Mouse (Mus musculus): ENCODE data around the gene Nck2. TPM values are rescaled to one million over a fixed set of nuclear protein-coding genes. Genes with fewer than 3 reads are reported as not detected.

Gene Nck2
- total RNA-seq, 2 experiments from 2014 or later: 30.2 to 33.8 TPM

DNA sequence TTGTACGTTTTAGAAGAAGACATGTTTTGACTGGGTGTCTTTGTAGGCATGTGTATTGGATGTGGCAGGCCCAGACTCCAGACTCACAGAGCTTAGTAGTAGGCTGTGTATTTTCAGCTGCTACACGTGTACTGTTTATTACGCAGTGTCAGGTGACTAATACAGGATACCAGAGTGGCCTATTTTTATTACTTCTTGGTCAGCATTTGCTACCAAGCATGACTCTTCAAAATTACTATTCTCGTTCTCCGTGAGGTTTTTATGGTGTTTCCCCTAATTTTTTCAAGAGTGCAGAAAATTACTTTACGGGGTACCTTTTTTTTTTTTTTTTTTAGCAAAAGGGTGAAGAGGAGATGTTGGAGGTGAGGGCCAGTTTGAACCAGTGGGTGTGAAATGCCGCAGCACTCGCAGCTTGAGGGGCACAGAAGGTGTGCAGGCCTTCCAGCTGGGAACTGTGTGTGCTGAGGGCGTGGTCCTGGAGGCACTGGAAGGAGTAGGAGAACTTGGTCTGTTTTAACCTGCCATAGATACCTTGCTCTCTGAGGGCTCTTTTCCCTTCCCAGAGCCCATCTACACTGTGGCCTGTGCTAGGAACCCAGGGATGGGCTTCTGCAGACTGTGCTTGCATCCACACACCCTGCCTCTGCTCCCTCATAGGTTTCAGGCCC, 21.7 kb downstream of the Nck2 start:
- intact Hi-C loops (cut with DNase I): no loop called here

GRCm38 (mm10) chr1:43467656-43468055, 23.3 kb downstream of the Nck2 start:
- DNase-seq: peak; percentile 30 to 34
- intact Hi-C loops (cut with DNase I): no loop called here

More for the DNA sequence above, 21.7 kb downstream of the Nck2 start:
- no peak for DNase-seq

DNA sequence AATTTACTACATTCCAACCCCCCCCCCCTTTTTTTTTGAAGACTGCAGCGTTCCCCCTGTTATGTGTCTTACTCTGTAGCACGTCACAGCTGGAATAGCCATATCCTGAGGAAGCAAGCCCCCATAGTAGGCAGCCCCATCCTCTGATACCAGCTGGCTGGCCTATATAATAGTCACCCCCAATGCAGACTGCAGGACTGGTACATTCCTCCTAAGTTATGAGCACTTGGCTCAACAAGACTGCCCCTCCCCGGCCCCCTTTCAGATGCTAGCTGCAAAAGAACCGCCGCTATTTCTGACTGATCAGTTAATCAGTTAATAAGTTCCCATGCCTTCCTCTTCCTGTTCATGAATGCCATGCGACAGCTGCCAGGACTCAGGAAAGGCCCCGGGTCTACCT, 23.8 kb downstream of the Nck2 start:
- no peak for DNase-seq
- intact Hi-C loops (cut with DNase I): no loop called here

DNA sequence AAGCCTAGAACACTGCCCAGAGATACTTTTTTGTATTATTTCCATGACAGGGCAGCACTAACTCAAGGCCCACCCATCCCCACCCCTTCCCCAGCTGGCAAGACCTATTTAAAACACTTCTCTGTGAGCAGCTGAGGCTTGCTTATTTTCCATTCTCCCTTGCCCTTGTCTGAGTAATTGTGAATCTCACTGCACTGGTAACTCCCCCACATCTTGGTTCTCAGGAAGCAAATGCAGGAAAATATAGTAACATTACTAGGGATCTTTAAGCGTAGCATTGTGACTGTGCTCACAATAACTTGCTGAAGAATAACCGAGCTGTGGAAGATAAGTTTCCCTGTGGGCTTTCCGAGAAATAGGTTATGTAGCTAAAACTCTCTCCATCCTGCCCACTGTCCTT, 24.6 kb downstream of the Nck2 start:
- DNase-seq: no peak
- intact Hi-C loops (cut with DNase I): no loop called here

DNA sequence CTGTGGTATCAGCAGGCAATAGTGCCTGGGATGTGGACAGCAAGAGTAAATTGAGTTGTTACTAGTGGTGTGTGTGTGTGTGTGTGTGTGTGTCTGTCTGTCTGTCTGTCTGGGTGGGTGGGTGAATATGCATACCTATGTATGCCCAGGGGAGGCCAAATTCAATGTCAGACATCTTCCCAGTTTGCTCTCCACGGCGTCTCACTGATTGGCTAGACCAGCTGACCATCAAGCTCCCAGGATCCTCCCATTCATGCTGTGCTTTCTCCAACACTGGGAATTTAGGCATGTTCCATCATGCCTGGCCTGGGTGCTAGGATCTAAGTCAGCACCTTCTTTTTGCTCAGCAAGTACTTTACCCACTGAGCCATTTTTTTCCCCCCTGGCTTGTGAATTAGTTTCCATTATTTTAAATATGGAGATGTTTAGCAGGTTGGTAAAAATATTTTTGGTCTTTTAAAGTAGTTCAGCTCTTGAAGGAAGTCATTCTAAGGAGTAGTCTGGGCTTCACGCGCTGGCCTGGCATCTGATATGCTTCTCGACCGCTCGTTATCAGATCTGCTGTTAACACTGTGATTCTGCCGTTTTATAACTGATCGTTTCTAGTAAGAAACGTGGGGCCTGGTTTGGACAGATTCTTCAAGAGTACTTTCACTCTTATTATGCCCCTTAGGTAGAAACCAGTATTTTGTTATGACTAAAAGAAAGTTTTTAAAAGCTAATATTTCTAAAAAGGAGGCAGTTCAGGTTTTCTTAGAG, 26.2 kb downstream of the Nck2 start:
- intact Hi-C loops (cut with DNase I): no loop called here
- no peak for DNase-seq

DNA sequence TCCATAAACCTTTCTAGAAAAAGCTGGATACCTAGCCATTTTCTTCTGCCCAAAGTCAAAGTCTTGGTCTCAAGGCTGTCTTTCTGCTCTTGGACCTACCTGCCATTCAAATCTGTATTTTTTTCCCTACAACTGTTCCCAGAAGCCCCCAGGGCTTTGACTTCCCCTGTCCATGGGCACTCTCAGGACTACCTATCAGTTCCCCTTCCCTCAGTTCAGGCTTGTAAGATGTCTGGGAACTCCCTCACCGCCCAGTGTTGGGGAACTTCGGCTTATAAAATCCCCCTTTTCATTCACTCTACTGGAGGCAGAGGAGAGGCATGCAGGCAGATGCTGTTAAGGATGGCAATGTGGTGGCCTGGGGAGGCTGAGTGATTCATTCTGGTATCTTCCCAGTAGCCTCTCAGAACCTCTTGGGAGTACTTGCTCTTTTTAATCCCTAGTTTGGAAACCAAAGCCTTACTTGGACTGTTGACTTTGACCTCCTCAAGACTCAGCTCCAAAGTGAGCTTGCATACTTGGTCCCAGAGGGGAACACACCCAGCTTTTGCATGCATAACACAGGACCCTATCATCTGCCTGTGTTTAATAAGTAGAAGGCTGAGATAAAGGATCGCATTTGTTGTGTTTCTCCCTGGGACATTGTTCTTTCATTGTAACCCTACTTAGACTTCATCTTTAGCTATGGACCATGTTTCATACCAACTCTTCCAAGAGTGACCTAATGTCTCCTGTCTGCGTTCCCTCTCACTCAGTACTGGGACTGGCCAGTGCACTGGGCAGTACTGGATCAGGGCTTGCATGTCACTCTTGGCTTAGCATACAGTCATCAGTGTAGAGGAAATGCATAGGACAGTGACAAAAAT, 27.0 kb downstream of the Nck2 start:
- intact Hi-C loops (cut with DNase I): no loop called here
- DNase-seq: no peak

GRCm38 (mm10) chr1:43472046-43472649, 27.8 kb downstream of the Nck2 start:
- no peak for DNase-seq
- intact Hi-C loops (cut with DNase I): no loop called here

DNA sequence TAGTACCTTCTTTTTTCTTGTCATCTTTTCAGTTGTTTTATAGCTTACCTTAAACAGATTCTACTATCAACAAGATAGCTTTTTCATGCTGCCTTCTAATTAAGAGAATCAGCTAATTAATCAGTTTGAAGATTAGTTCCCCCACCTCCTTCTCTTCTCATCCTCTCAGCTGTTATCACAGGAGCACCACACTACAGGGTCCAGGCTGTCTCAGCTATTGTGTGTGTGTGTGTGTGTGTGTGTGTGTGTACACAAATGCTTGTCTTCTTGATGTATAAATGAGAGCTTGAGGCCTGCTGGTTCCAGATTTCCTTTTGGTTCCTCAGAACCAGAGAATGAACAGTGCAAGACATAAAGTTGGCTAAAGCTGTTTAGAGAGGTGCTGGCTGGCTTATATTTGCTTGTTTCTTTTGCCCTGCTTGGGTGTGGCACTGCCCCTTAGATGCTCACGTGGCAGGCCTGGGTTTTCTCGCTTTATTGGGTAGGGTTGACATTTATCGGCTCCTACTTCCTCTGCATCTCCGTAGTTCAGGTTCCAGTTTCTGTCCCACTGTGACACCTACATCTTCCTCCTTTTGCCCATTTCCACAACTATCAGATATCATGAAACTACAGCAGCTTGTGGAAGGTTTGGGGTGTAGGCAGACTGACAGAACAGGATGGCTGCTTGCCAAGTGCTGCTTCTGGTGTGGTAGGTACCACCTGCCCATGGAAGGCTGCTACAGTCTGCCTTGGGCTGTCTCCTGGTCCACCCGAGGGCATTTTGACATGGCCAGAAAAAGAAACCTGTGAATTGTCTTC, 29.6 kb downstream of the Nck2 start:
- intact Hi-C loops (cut with DNase I): no loop called here
- peak; percentile 26 to 39 for DNase-seq

- peak; percentile 43 to 51 for DNase-seq
- intact Hi-C loops (cut with DNase I): no loop called here
These were observed 30.4 kb downstream of the Nck2 start for GRCm38 (mm10) chr1:43474535-43475409.

- no peak for DNase-seq
- intact Hi-C loops (cut with DNase I): no loop called here
These were observed 33.6 kb downstream of the Nck2 start for GRCm38 (mm10) chr1:43477954-43478353.

GRCm38 (mm10) chr1:43485204-43485603, 40.8 kb downstream of the Nck2 start:
- DNase-seq: no peak
- intact Hi-C loops (cut with DNase I): no loop called here

DNA sequence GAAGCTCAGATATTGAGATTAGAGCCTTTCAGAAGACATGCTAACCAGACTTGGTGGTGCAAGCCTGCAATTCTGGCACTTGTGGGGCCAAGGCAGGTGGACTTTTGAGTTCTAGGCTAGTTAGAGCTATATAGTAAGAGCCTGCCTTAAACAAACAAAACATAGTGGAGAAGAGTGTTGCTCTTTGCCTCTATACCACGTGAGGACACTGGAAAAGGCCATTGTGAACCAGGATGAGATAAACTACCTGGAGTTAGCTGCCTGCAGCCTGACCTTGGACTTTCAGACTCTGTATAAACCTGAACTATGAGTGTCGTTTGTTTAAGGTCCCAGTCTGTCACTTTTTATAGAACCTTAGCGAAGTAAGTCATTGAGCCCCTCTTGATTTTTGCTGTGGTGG, 42.1 kb downstream of the Nck2 start:
- intact Hi-C loops (cut with DNase I): no loop called here
- DNase-seq: no peak

DNA sequence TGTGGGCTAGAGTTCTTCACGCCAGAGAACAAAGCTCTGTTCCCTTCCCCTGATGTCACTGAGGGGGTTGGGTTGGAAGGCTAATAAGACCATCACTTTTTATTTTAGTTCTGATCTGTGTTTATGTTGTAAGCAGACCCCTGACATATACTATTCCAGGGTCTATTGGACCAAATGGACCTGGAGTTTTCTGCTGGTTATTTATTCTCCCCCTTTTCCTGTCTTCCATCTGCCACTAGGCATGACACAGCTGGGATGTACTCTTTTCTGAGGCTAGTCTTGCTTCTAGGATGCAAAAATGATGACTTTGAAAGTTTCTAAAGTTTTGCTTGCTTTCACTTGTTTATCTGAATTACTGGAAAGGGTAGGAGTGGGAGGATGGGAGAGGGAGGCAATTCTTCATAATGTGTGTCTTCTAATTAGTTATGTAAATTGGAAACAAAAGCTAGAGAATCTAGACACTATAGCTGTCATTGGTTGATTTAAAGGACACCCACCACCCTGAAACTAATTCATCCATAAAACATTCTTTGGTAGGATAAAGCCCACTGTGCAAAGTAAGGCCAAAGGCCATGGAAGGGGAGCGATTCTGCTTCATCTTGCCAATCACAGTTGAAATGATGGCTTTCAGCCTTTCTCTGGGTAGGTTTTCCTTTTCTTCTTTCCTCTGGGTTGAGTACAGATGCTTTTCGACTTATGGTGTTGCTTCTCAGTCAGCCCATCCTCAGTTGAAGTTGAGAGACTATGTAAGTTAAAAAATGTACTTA, 42.8 kb downstream of the Nck2 start:
- DNase-seq: no peak
- intact Hi-C loops (cut with DNase I): no loop called here

GRCm38 (mm10) chr1:43489311-43489710, 44.9 kb downstream of the Nck2 start:
- intact Hi-C loops (cut with DNase I): no loop called here
- no peak for DNase-seq

DNA sequence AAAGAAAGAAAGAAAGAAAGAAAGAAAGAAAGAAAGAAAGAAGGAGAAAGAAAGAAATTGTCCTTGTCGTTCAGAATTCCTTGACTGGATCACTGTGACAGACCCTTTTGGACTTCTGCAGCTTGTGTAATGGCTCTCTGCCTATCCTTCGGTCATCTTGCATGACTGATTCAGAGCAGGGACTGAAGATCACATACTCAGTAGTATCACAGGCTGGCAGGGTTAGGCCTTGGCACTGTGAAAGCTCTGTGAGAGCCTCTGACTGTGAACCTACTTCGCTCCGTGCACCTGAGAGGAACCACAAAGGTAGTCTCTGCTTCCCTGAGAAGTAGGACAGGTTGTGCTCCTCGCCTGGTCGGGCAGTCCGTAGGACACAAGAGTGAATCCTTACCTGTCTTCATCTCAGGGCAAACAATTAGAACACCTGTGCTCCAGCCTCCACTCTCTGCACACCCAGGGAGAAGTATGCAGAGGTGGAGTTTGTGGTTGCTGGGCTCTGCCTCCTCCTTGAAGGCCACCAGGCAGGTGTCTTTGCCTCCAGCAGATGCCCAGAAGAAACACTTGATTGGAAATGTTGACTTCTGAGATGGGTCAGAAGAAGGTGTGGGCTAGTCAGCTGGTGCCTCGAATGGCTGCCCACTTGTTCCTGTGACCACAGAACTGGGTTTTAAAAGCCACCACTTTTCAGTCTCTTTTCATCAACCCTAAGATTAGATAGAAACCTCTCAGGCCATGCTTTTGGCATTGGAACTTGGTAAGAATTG, 47.3 kb downstream of the Nck2 start:
- DNase-seq: no peak
- intact Hi-C loops (cut with DNase I): no loop called here

DNA sequence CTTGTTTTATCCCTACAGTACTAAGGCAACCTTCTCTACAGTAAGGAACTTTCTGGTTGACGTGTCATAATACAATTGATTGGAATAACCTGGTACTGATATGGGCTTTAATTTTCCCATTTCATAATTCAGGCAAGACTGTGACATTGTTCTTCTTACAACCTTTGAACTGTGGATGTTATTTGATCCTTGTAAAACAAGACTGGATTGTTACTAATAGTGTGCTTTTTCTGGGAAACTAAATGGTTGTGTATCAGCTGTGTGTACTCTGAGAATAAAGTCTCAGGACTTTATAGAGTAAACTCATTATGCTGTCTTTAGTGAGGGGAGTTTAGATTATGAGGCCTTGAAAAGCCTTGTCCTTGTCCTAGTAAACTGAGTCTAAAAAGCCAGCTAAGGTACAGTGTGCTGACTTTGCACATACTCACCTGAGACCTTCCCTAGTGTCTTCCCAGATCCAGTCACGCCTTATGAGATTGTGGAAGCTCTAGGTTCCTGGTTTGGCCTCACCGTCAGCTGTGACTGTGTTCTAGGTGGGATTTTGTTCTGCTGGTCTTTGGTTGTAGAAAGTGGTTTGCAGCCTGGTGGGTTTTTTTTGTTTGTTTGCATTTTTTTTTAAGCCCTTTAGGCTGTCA, 48.5 kb downstream of the Nck2 start:
- intact Hi-C loops (cut with DNase I): no loop called here
- DNase-seq: no peak

GRCm38 (mm10) chr1:43496051-43496450, 51.7 kb downstream of the Nck2 start:
- no peak for DNase-seq
- intact Hi-C loops (cut with DNase I): no loop called here

Measured in heart, postnatal 10 days (tissue).